Mouse (Mus musculus) bone marrow macrophage, adult 2 months (primary cell): Measurements from ENCODE around the gene Amotl2.

Experiments used
- CTCF ChIP-seq: IDR thresholded peaks from 2 replicates; pipeline ENCODE4 v1.5.1; 2012; ENCODE audit warnings: low read depth, mild to moderate bottlenecking, low read length, moderate library complexity
- POLR2A ChIP-seq: IDR thresholded peaks from 2 replicates; pipeline ENCODE4 v1.6.1; 2012; ENCODE audit warnings: mild to moderate bottlenecking, low read depth, low read length, borderline replicate concordance

- no peak for TF ChIP-seq POLR2A
- TF ChIP-seq CTCF, result no peak
Measured at GRCm38 (mm10) chr9:102755591-102756270, 39.3 kb downstream of the Amotl2 start.
